Mouse (Mus musculus) megakaryocyte, embryonic 14.5 days (primary cell): ENCODE results near the gene Cluh.

Experiments
- FLI1 ChIP-seq: IDR thresholded peaks from 2 replicates; pipeline ENCODE4 v1.6.1; 2012; ENCODE audit warnings: low read length, inconsistent platforms, mixed read lengths
- GATA1 ChIP-seq: IDR thresholded peaks from 3 replicates; pipeline ENCODE4 v1.6.1; 2012; ENCODE audit warnings: mixed read lengths, low read length, inconsistent platforms, borderline replicate concordance

GRCm38 (mm10) chr11:74638791-74639411 lies 10.4 kb upstream of the Cluh start:
- no peak for TF ChIP-seq GATA1
- no peak for TF ChIP-seq FLI1
